ENCODE assay signal across 8 mouse cellular contexts in genomic region chr4:123565291-123565861, GRCm38 (mm10).
DNase-seq lines count a peak whose midpoint lies in the region; ATAC-seq and TF ChIP-seq lines count a peak whose summit lies in the region.

No protein-coding gene starts in this region.

- H3K27me3 ChIP-seq in liver, embryonic 14.5 days (ENCODE audit: control insufficient read depth, insufficient read depth, low read length), result no peaks in the 10 kb centered on the region

- ATAC-seq in liver, embryonic 14.5 days (ENCODE audit: insufficient read depth), result peak; percentile 42; the same call in 1 of the 2 replicates

- WGBS in liver, embryonic 14.5 days (ENCODE audit: insufficient replicate concordance), result 20% methylated on average over 7 of the region's 7 CpGs

- H3K4me3 ChIP-seq in liver, embryonic 14.5 days (ENCODE audit: insufficient read depth in 1 of 2, low read depth in 2 of 2, low read length in 2 of 2), result no peak overlapping the region

- no peak for TF ChIP-seq CTCF in liver, embryonic 14.5 days (IDR thresholded peaks at IDR 0.05; ENCODE audit: low read depth)

- H3K9me3 ChIP-seq in liver, embryonic 14.5 days (ENCODE audit: control insufficient read depth, low read length), result no peaks in the 10 kb centered on the region

- no peak overlapping the region for H3K9ac ChIP-seq in liver, embryonic 14.5 days (replicated peaks)

- H3K4me1 ChIP-seq in liver, embryonic 14.5 days (replicated peaks; ENCODE audit: control insufficient read depth in 2 of 2, insufficient read depth in 2 of 2, low read length in 1 of 2), result peaks cover 20 to 30% of the 10 kb centered on the region in 2 experiments

- TF ChIP-seq EP300 in liver, embryonic 14.5 days (IDR thresholded peaks at IDR 0.05; ENCODE audit: low read depth), result no peak

- H3K4me2 ChIP-seq in liver, embryonic 14.5 days (ENCODE audit: low read depth), result peak overlapping the region; percentile 4; the same call in 1 of the 2 replicates

- no peak overlapping the region for H3K27ac ChIP-seq in liver, embryonic 14.5 days

- peak; percentile 8 for DNase-seq in gastrocnemius, adult 18-20 months (ENCODE audit: low spot score)
- no peak for DNase-seq in gastrocnemius, postnatal 4 days (ENCODE audit: low spot score in 2 of 2)
- peak; percentile 7 for DNase-seq in thymus, postnatal 25 days
- DNase-seq in thymus, postnatal 0 days (ENCODE audit: low spot score), result no peak
- DNase-seq in liver, embryonic 14.5 days (ENCODE audit: low read depth in 3 of 3, low spot score in 3 of 3), result no peak
- DNase-seq in right cerebral cortex, postnatal 4 days, result no peak
- no peak for DNase-seq in adrenal gland, adult 2 months
- no peak for DNase-seq in layer of hippocampus, postnatal 25 days (ENCODE audit: extremely low spot score in 1 of 2, low spot score in 1 of 2)

- no peaks in the 10 kb centered on the region for H3K36me3 ChIP-seq in liver, embryonic 14.5 days (replicated peaks; ENCODE audit: control insufficient read depth, insufficient read depth, low read depth)

Comparison
In these comparisons a context has a peak if more than half of its experiments do, and no peak if none do; other contexts are left out.
1. DNase-seq: peak in gastrocnemius, adult 18-20 months (single experiment) and thymus, postnatal 25 days (single experiment); none in gastrocnemius, postnatal 4 days (0 of 2), thymus, postnatal 0 days (single experiment), liver, embryonic 14.5 days (0 of 3), right cerebral cortex, postnatal 4 days (single experiment), adrenal gland, adult 2 months (single experiment) and layer of hippocampus, postnatal 25 days (0 of 2).